Mouse (Mus musculus) MEL (cell line): ENCODE measurements around the gene Adgrg5. TPM values are rescaled to one million over a fixed set of nuclear protein-coding genes. Genes with fewer than 3 reads are reported as not detected.
A peak's percentile ranks its signal among the peaks of the same experiment; 100 is the strongest.

Experiments
- DNase-seq: peaks from one replicate; pipeline ENCODE4 v3.0.0; 2011; ENCODE audit warnings: low read depth, low spot score
- H3K27ac ChIP-seq: 2 replicates; pipeline ENCODE4 v1.5.1; 2012; ENCODE audit warnings: low read depth, mild to moderate bottlenecking, control low read depth, low read length, moderate library complexity; ENCODE audit not compliant: control insufficient read depth
- H3K27me3 ChIP-seq, 2 experiments: fragments of 150-350 bp in 1 of 2; sonication (generic) in 1 of 2; 2 replicates each; pipeline ENCODE4 v1.6.1; 2012; ENCODE audit warnings: low read length in 2 of 2, mild to moderate bottlenecking in 2 of 2, improper control_type of control experiment in 1 of 2, moderate library complexity in 1 of 2; ENCODE audit not compliant: insufficient read depth in 2 of 2, control insufficient read depth in 1 of 2
- H3K36me3 ChIP-seq, 2 experiments: 2 replicates each; pipeline ENCODE4 v1.6.1; 2012 to 2014; ENCODE audit warnings: low read length in 2 of 2, improper control_type of control experiment in 1 of 2, inconsistent platforms in 1 of 2, mild to moderate bottlenecking in 1 of 2; ENCODE audit not compliant: insufficient read depth in 2 of 2, control insufficient read depth in 1 of 2
- H3K4me1 ChIP-seq, 2 experiments: fragments of 150-350 bp in 1 of 2; sonication (generic) in 1 of 2; 2 replicates each; pipeline ENCODE4 v1.6.1; 2012; ENCODE audit warnings: low read length in 2 of 2, improper control_type of control experiment in 1 of 2, mild to moderate bottlenecking in 1 of 2; ENCODE audit not compliant: insufficient read depth in 2 of 2, control insufficient read depth in 1 of 2
- H3K4me3 ChIP-seq, 2 experiments: fragments of 150-350 bp in 1 of 2; sonication (generic) in 1 of 2; 2 replicates each; pipeline ENCODE4 v1.5.1; 2012; ENCODE audit warnings: low read depth in 2 of 2, low read length in 2 of 2, mild to moderate bottlenecking in 2 of 2, moderate library complexity in 2 of 2, control low read depth in 1 of 2, improper control_type of control experiment in 1 of 2; ENCODE audit not compliant: control insufficient read depth in 1 of 2, insufficient read depth in 1 of 2
- H3K79me2 ChIP-seq: 2 replicates; pipeline ENCODE4 v1.6.1; 2012; ENCODE audit warnings: mild to moderate bottlenecking, low read length, moderate library complexity; ENCODE audit not compliant: control insufficient read depth, poor library complexity, insufficient read depth
- H3K9ac ChIP-seq: 2 replicates; pipeline ENCODE4 v1.6.1; 2012; ENCODE audit warnings: low read depth, mild to moderate bottlenecking, control low read depth, low read length, moderate library complexity; ENCODE audit not compliant: control insufficient read depth, poor library complexity, severe bottlenecking
- H3K9me3 ChIP-seq: fragments of 150-350 bp; sonication (generic); replicated peaks from 2 replicates; pipeline ENCODE4 v1.6.1; 2012; ENCODE audit warnings: mild to moderate bottlenecking, low read length, improper control_type of control experiment, moderate library complexity; ENCODE audit not compliant: insufficient read depth
- CHD1 ChIP-seq: IDR thresholded peaks from 2 replicates; pipeline ENCODE4 v1.6.1; 2012; ENCODE audit warnings: low read depth, mild to moderate bottlenecking, inconsistent platforms, low read length, improper control_type of control experiment
- CTCF ChIP-seq, 3 experiments: IDR thresholded peaks in 2 of 3; conservative IDR thresholded peaks in 1 of 3; 2 replicates each; pipeline ENCODE4 v1.5.1; 2011 to 2012; ENCODE audit warnings: low read length in 3 of 3, low read depth in 2 of 3, mild to moderate bottlenecking in 2 of 3, improper control_type of control experiment in 1 of 3, inconsistent platforms in 1 of 3, mixed read lengths in 1 of 3, moderate library complexity in 1 of 3; ENCODE audit not compliant: control insufficient read depth in 1 of 3, insufficient read depth in 1 of 3, poor library complexity in 1 of 3, severe bottlenecking in 1 of 3
- E2F4 ChIP-seq: IDR thresholded peaks from 2 replicates; pipeline ENCODE4 v1.6.1; 2011; ENCODE audit warnings: low read depth, low read length, improper control_type of control experiment, borderline replicate concordance
- ELF1 ChIP-seq: IDR thresholded peaks from 2 replicates; pipeline ENCODE4 v1.6.1; 2014; ENCODE audit warnings: low read depth, mild to moderate bottlenecking, inconsistent platforms, low read length, improper control_type of control experiment, moderate library complexity
- EP300 ChIP-seq, 2 experiments: IDR thresholded peaks; 2 replicates each; pipeline ENCODE4 v1.6.1; 2011; ENCODE audit warnings: improper control_type of control experiment in 2 of 2, low read length in 2 of 2, low read depth in 1 of 2, mild to moderate bottlenecking in 1 of 2
- ETS1 ChIP-seq: IDR thresholded peaks from 2 replicates; pipeline ENCODE4 v1.6.1; 2012; ENCODE audit warnings: low read depth, mild to moderate bottlenecking, inconsistent platforms, low read length, improper control_type of control experiment, moderate library complexity
- GABPA ChIP-seq: IDR thresholded peaks from 2 replicates; pipeline ENCODE4 v1.6.1; 2012; ENCODE audit warnings: low read depth, mild to moderate bottlenecking, inconsistent platforms, low read length, improper control_type of control experiment, moderate library complexity
- HCFC1 ChIP-seq: IDR thresholded peaks from 2 replicates; pipeline ENCODE4 v1.6.1; 2012; ENCODE audit warnings: low read depth, mild to moderate bottlenecking, inconsistent platforms, low read length, improper control_type of control experiment, moderate library complexity
- KAT2A ChIP-seq: conservative IDR thresholded peaks from 2 replicates; pipeline ENCODE4 v1.6.1; 2012; ENCODE audit warnings: low read depth, low read length, improper control_type of control experiment, inconsistent platforms
- MAX ChIP-seq: IDR thresholded peaks from 2 replicates; pipeline ENCODE4 v1.6.1; 2011; ENCODE audit warnings: low read length, improper control_type of control experiment
- MAZ ChIP-seq: IDR thresholded peaks from 2 replicates; pipeline ENCODE4 v1.6.1; 2012; ENCODE audit warnings: low read depth, mild to moderate bottlenecking, inconsistent platforms, low read length, improper control_type of control experiment
- MEF2A ChIP-seq: IDR thresholded peaks from 2 replicates; pipeline ENCODE4 v1.6.1; 2014; ENCODE audit warnings: low read depth, mild to moderate bottlenecking, inconsistent platforms, low read length, improper control_type of control experiment; ENCODE audit not compliant: poor library complexity, insufficient replicate concordance, severe bottlenecking; ENCODE audit errors: extremely low read depth
- MXI1 ChIP-seq: IDR thresholded peaks from 2 replicates; pipeline ENCODE4 v1.6.1; 2011; ENCODE audit warnings: mild to moderate bottlenecking, low read depth, low read length, improper control_type of control experiment
- MYB ChIP-seq: IDR thresholded peaks from 2 replicates; pipeline ENCODE4 v1.6.1; 2011; ENCODE audit warnings: mild to moderate bottlenecking, low read depth, low read length, improper control_type of control experiment
- MYC ChIP-seq: IDR thresholded peaks from 2 replicates; pipeline ENCODE4 v1.6.1; 2011; ENCODE audit warnings: low read depth, mild to moderate bottlenecking, low read length, improper control_type of control experiment, moderate library complexity
- NELFE ChIP-seq: IDR thresholded peaks from 2 replicates; pipeline ENCODE4 v1.6.1; 2011; ENCODE audit warnings: low read depth, low read length, improper control_type of control experiment
- NRF1 ChIP-seq: IDR thresholded peaks from 2 replicates; pipeline ENCODE4 v1.6.1; 2014; ENCODE audit warnings: low read depth, mild to moderate bottlenecking, inconsistent platforms, low read length, improper control_type of control experiment, moderate library complexity; ENCODE audit not compliant: poor library complexity, insufficient read depth, severe bottlenecking
- POLR2AphosphoS5 ChIP-seq: IDR thresholded peaks from 2 replicates; pipeline ENCODE4 v1.6.1; 2012; ENCODE audit warnings: low read depth, borderline replicate concordance, mild to moderate bottlenecking, inconsistent platforms, low read length, moderate library complexity, mixed read lengths
- RAD21 ChIP-seq: IDR thresholded peaks from 2 replicates; pipeline ENCODE4 v1.6.1; 2011; ENCODE audit warnings: mild to moderate bottlenecking, low read depth, low read length, improper control_type of control experiment
- RCOR1 ChIP-seq: IDR thresholded peaks from 2 replicates; pipeline ENCODE4 v1.6.1; 2012; ENCODE audit warnings: low read depth, mild to moderate bottlenecking, inconsistent platforms, low read length, improper control_type of control experiment
- SIN3A ChIP-seq: IDR thresholded peaks from 2 replicates; pipeline ENCODE4 v1.6.1; 2012; ENCODE audit warnings: low read length, improper control_type of control experiment, inconsistent platforms
- SMC3 ChIP-seq: IDR thresholded peaks from 2 replicates; pipeline ENCODE4 v1.6.1; 2011; ENCODE audit warnings: low read depth, low read length, improper control_type of control experiment
- TAL1 ChIP-seq: IDR thresholded peaks from 2 replicates; pipeline ENCODE4 v1.6.1; 2012; ENCODE audit warnings: mild to moderate bottlenecking, inconsistent platforms, low read length, moderate library complexity, mixed read lengths
- TBP ChIP-seq: IDR thresholded peaks from 2 replicates; pipeline ENCODE4 v1.8.0; 2011; ENCODE audit warnings: low read depth, low read length, improper control_type of control experiment
- TCF12 ChIP-seq: IDR thresholded peaks from 2 replicates; pipeline ENCODE4 v1.6.1; 2014; ENCODE audit warnings: low read depth, mild to moderate bottlenecking, inconsistent platforms, low read length, improper control_type of control experiment, moderate library complexity
- UBTF ChIP-seq: IDR thresholded peaks from 2 replicates; pipeline ENCODE4 v1.6.1; 2012; ENCODE audit warnings: low read depth, mild to moderate bottlenecking, inconsistent platforms, low read length, improper control_type of control experiment, moderate library complexity, borderline replicate concordance; ENCODE audit not compliant: insufficient read depth
- USF1 ChIP-seq: IDR thresholded peaks from 2 replicates; pipeline ENCODE4 v1.6.1; 2014; ENCODE audit warnings: low read depth, mild to moderate bottlenecking, inconsistent platforms, low read length, improper control_type of control experiment, moderate library complexity
- ZC3H11A ChIP-seq: IDR thresholded peaks from 2 replicates; pipeline ENCODE4 v1.6.1; 2012; ENCODE audit warnings: low read depth, mild to moderate bottlenecking, inconsistent platforms, low read length, improper control_type of control experiment
- ZKSCAN1 ChIP-seq: IDR thresholded peaks from 2 replicates; pipeline ENCODE4 v1.6.1; 2012; ENCODE audit warnings: low read depth, mild to moderate bottlenecking, inconsistent platforms, low read length, improper control_type of control experiment, moderate library complexity
- ZNF384 ChIP-seq: IDR thresholded peaks from 2 replicates; pipeline ENCODE4 v1.6.1; 2012; ENCODE audit warnings: low read depth, mild to moderate bottlenecking, inconsistent platforms, low read length, improper control_type of control experiment
- polyA plus RNA-seq, 2 experiments: library from polyadenylated mRNA; stranded (reverse) in 1 of 2; unstranded in 1 of 2; fragments of >175 nt in 1 of 2; fragments of >200 nt in 1 of 2; gene quantifications; 2 replicates each; pipeline versions ENCODE4 v1.2.1 to v1.2.4; 2012; ENCODE audit warnings: low replicate concordance in 2 of 2, low read depth in 1 of 2; ENCODE audit not compliant: insufficient read length in 2 of 2, insufficient read depth in 1 of 2, missing spikeins in 1 of 2
- total RNA-seq: library from RNA; depleted of rRNA; stranded (reverse); fragments of 300-350 nt; gene quantifications from 2 replicates; pipeline ENCODE4 v1.2.3, GENCODE M21; 2012

Gene Adgrg5
- total and polyA plus RNA-seq, 3 experiments, result 0.04 to 1.3 TPM; not detected in 1

DNA sequence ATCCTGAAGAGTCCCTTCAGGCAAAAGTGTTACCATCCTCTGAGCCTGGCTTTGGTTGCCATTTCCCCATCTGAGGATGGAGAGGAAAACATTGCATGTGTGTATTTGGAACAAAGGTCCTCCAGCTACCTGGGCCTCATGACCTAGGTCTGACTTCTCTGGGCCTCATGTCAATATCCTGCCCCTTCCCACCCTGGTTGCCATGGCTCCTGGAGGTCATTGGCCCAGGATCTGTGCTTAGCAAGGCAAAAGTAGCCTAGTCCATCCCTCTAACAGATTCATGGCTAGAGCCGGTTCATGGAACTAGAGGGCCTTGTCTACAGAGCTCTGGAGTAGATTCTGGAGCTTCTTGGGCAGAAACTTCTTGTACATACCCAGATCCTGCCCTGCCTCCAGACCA, 38.7 kb downstream of the Adgrg5 start:
- peaks cover 0 to 18% of the 10 kb centered on the region in 2 experiments for H3K4me1 ChIP-seq
- TF ChIP-seq RCOR1 (no peak), ELF1 (no peak), TBP (no peak), SIN3A (no peak), NELFE (no peak), EP300 (IDR thresholded peaks at IDR 0.05; ENCODE audit: low read depth in 1 of 2, low read length in 2 of 2) (no peak), MAX (no peak), MAZ (no peak), MXI1 (no peak)
- H3K9ac ChIP-seq, result no peak overlapping the region
- peaks cover 0 to 21% of the 10 kb centered on the region in 2 experiments; a peak in 2 of 4 replicates for H3K36me3 ChIP-seq
- no peak for DNase-seq
- H3K27me3 ChIP-seq, result no peaks in the 10 kb centered on the region
- H3K9me3 ChIP-seq, result no peaks in the 10 kb centered on the region
- no peak overlapping the region for H3K27ac ChIP-seq
- no peak overlapping the region for H3K4me3 ChIP-seq
- H3K79me2 ChIP-seq, result no peaks in the 10 kb centered on the region

GRCm38 (mm10) chr8:94964828-94965227, 41.3 kb downstream of the Adgrg5 start:
- Histone ChIP-seq H3K27ac (peak overlapping the region; percentile 99), H3K36me3 (peaks cover 0 to 32% of the 10 kb centered on the region in 2 experiments; a peak in 2 of 4 replicates), H3K4me1 (peaks cover 4 to 30% of the 10 kb centered on the region in 2 experiments), H3K4me3 (no peak overlapping the region), H3K79me2 (no peaks in the 10 kb centered on the region), H3K9me3 (no peaks in the 10 kb centered on the region), H3K27me3 (no peaks in the 10 kb centered on the region), H3K9ac (peak overlapping the region; percentile 46)
- peak; percentile 95 for DNase-seq
- TF ChIP-seq ETS1 (peak; percentile 96), MXI1 (peak; percentile 65), GABPA (peak; percentile 90), CTCF (IDR thresholded peaks at IDR 0.05 in 2 of 3, conservative IDR thresholded peaks at IDR 0.05 in 1 of 3; ENCODE audit: control insufficient read depth in 1 of 3, insufficient read depth in 1 of 3, low read depth in 2 of 3, low read length in 3 of 3, poor library complexity in 1 of 3, severe bottlenecking in 1 of 3) (no peak), RAD21 (no peak), MEF2A (no peak), MYC (no peak; the same call in 1 of the 2 replicates), ZNF384 (peak; percentile 91), ELF1 (0 out of 2 replicates have a peak, but pooled peaks have one; percentile 47), TCF12 (peak; percentile 98), TBP (peak; percentile 62; the same call in 1 of the 2 replicates), ZC3H11A (no peak), CHD1 (no peak), E2F4 (no peak), TAL1 (peak; percentile 90), ZKSCAN1 (0 out of 2 replicates have a peak, but pooled peaks have one; percentile 26), SIN3A (peak; percentile 91), KAT2A (peak; percentile 36), SMC3 (0 out of 2 replicates have a peak, but pooled peaks have one; percentile 11), USF1 (no peak), MYB (peak; percentile 95), NELFE (peak; percentile 43), NRF1 (no peak; the same call in 1 of the 2 replicates), POLR2AphosphoS5 (no peak), MAX (peak; percentile 65; the same call in 1 of the 2 replicates), HCFC1 (peak; percentile 48; the same call in 1 of the 2 replicates), UBTF (no peak)
